Mouse (Mus musculus) CD8-positive naive resting alpha-beta T cell, adult 2 months (primary cell): ENCODE results near the gene Gm5155.
"Not testable (repeated sequence)": the region's sequence is repeated elsewhere in the genome, so short reads cannot be mapped to it uniquely, and the experiment has no call there.

ENCODE experiments used
- DNase-seq, 2 experiments: peaks; one replicate each; pipeline ENCODE4 v3.0.0; 2022; ENCODE audit warnings: low read depth in 2 of 2, low spot score in 2 of 2

Gm5155 gene

GRCm38 (mm10) chr7:17871467-17871866 lies at the start of gene Gm5155:
TSS of gene Gm5155 (plus strand) at chr7:17871767.
- DNase-seq = no peak

DNA sequence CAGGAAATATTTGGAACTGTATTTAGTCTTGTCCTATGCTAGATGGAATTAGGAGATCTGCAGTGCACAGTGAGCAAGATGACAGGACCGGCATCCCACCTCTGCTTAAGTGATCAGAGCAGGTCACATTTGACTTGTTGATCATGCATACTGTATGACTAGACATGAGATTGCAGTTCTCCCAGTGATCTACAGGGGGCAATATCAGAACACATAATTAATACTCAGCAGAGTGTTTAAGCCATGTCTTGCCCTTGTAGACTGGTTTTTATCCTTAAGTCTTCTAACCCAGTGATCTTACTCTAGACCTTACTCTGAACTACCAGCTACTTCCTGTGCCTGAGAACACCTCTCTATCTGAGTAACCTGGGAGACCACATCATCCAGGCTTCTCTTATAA lies 791 bp upstream of the Gm5155 start:
- no peak for DNase-seq

- DNase-seq = not testable (repeated sequence)
These were observed 23.8 kb downstream of the Gm5155 start for GRCm38 (mm10) chr7:17895341-17895740.

DNA sequence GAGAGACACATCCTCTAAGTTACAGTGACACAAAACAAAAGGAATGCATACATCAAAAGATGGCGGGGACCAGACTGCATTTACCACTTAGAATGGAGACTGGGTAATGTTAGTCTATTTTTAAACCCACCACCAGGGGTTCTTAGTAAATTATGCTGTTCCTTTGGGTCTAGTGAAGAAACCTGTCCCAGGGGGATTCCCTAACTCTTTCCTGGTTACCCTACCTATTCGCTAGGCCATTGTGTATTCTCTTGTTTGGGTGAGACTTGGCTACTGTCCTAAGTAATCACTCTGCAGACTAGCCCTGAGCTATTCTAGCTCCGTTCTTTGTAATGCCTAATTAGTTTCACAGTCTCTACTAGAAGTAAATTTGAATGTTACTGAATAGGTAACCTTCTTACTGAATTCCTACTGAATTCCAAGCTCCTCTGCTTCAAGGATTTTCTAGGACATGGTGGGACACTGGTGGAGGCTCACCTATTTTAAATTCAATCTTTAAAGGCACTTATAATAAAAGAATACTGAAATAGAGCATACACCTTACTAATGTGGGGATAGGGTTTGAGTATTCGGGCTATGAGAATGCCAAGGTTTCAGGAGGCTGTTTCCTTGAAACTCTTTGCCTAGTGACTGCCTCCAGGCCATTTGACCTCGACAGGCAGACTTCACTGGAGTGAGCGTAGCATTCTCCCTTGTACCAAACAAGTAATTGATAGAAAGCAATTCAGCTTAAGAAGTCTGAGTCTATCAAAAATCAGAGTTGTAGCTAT lies 31.8 kb downstream of the Gm5155 start:
- DNase-seq = no peak
